Mouse (Mus musculus) embryonic facial prominence, embryonic 10.5 days (tissue): ENCODE results near the gene Atp6v1g2. TPM values are rescaled to one million over a fixed set of nuclear protein-coding genes. Genes with fewer than 3 reads are reported as not detected.

Experiments used
- DNase-seq: peaks from one replicate; pipeline ENCODE4 v3.0.0-alpha.2; 2017; ENCODE audit warnings: low spot score
- H3K27ac ChIP-seq: fragments of 300-500 bp; sonication (generic); replicated peaks from 2 replicates; pipeline ENCODE4 v1.5.1; 2016; ENCODE audit warnings: mild to moderate bottlenecking
- H3K27me3 ChIP-seq: fragments of 300-500 bp; sonication (generic); replicated peaks from 2 replicates; pipeline ENCODE4 v1.6.1; 2016; ENCODE audit warnings: low read depth, mild to moderate bottlenecking; ENCODE audit not compliant: poor library complexity, severe bottlenecking
- H3K36me3 ChIP-seq: fragments of 300-500 bp; sonication (generic); replicated peaks from 2 replicates; pipeline ENCODE4 v1.6.1; 2016; ENCODE audit warnings: mild to moderate bottlenecking, moderate library complexity
- H3K4me1 ChIP-seq: fragments of 300-500 bp; sonication (generic); 2 replicates; pipeline ENCODE4 v1.6.1; 2016
- H3K4me3 ChIP-seq: fragments of 300-500 bp; sonication (generic); 2 replicates; pipeline ENCODE4 v1.5.1; 2016; ENCODE audit warnings: mild to moderate bottlenecking, moderate library complexity
- H3K9me3 ChIP-seq: fragments of 300-500 bp; sonication (generic); 2 replicates; pipeline ENCODE4 v1.6.1; 2016; ENCODE audit warnings: mild to moderate bottlenecking
- WGBS: fragments of 180-500 bp; shearing (Covaris S2); methylation state at CpG from one replicate; pipeline ENCODE4 v1.1.7; 2016; 5-methylcytosine and 5-hydroxymethylcytosine counted together
- polyA plus RNA-seq: library from polyadenylated mRNA; unstranded; fragments of >200 nt; fragmentation: Nextera tagmentation; extraction: Ambion mirVana; gene quantifications from 2 replicates; pipeline ENCODE4 v1.2.1, GENCODE M21; 2016

Atp6v1g2 gene
- polyA plus RNA-seq, result 5.2 and 5.6 TPM in 2 replicates

GRCm38 (mm10) chr17:35233114-35233980 is at the start of gene Atp6v1g2:
Gene Atp6v1g2 (plus strand): TSS chr17:35233660.
- H3K36me3 ChIP-seq, result peaks cover 46% of the 10 kb centered on the region
- no peaks in the 10 kb centered on the region for H3K9me3 ChIP-seq

GRCm38 (mm10) chr17:35185639-35186611 is 47.5 kb upstream of the Atp6v1g2 start:
- no peaks in the 10 kb centered on the region for H3K36me3 ChIP-seq
- DNase-seq, result peak; percentile 78

More at GRCm38 (mm10) chr17:35233114-35233980, at the start of gene Atp6v1g2:
- no peak for DNase-seq
- Histone ChIP-seq H3K27ac (peak within 1 kb of the TSS; percentile 95; the same call in 1 of the 2 replicates), H3K27me3 (no peaks in the 10 kb centered on the region), H3K4me1 (peaks cover 38% of the 10 kb centered on the region), H3K4me3 (peak within 1 kb of the TSS; percentile 72)
- 84% methylated on average over 18 of the region's 18 CpGs for WGBS

DNA sequence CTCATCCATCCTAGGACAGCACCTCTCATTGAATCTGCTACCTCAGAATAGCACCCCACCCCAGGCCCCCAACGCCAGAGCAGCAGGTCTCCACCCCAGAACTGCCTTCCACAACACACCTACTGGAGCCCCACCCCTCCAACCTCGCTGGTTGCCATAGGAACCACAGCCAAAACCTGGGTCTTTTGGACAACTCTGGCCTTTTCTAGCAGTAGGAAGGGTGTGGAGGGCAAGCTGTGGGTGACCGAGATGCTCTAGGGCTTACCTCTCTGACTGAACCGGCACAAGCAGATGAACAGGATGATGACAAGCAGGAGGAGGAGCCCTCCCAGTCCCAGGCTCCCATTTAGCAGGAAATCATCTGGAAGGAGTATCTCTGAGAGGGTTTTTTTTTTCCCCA is 46.8 kb upstream of the Atp6v1g2 start:
- peak; percentile 72 for DNase-seq
- Histone ChIP-seq H3K9me3 (no peaks in the 10 kb centered on the region), H3K36me3 (no peaks in the 10 kb centered on the region), H3K4me1 (peaks cover 25% of the 10 kb centered on the region), H3K27ac (peak overlapping the region; percentile 85), H3K27me3 (no peaks in the 10 kb centered on the region), H3K4me3 (peak overlapping the region; percentile 60)
- 3% methylated on average over 4 of the region's 4 CpGs for WGBS

More at GRCm38 (mm10) chr17:35185639-35186611, 47.5 kb upstream of the Atp6v1g2 start:
- Histone ChIP-seq H3K27ac (peak overlapping the region; percentile 85), H3K4me3 (peak overlapping the region; percentile 60), H3K27me3 (no peaks in the 10 kb centered on the region), H3K4me1 (peaks cover 25% of the 10 kb centered on the region), H3K9me3 (no peaks in the 10 kb centered on the region)
- 2% methylated on average over 18 of the region's 18 CpGs for WGBS

- no peak overlapping the region for H3K4me3 ChIP-seq
- DNase-seq, result no peak
- H3K27ac ChIP-seq, result no peak overlapping the region
- H3K36me3 ChIP-seq, result no peaks in the 10 kb centered on the region
- WGBS, result 77% methylated on average over 4 of the region's 4 CpGs
- H3K27me3 ChIP-seq, result no peaks in the 10 kb centered on the region
- H3K4me1 ChIP-seq, result peaks cover 25% of the 10 kb centered on the region
- no peaks in the 10 kb centered on the region for H3K9me3 ChIP-seq
Measured at GRCm38 (mm10) chr17:35187345-35187744, 46.1 kb upstream of the Atp6v1g2 start.

DNA sequence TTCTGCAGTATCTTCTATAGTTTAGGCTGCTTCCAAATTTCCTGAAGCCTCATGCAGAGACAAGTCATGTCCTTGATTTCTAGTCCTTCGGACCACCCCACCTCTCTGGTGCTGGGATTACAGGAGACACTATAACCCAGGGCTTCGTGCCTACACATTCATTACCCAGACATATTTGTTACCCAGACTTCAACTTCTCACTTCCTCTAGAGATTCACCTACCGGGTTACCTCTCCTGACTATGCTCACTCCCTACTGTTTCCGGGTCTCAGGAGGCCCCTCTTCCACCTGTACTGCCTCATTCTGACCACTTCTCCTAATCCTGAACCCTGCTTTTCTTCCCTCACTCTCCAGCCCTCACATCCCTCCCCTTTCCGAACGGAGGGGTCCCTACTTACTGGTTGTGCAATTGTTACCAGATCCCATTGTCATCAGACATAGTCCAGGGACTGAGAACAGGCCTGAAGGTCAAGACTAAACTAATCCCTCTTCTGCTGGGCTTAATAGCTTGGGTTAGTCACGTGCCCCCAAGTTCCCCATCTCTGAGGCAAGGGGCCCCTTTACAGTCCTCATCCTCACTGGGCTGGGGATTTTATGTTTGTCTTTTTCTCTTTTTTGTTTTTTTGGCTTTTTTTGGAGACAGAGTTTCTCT is 45.4 kb upstream of the Atp6v1g2 start, which contains the start of gene Lst1:
TSS of gene Lst1 (minus strand) at position 481 of the 652 bp plus-strand sequence.
- Histone ChIP-seq H3K4me1 (peaks cover 25% of the 10 kb centered on the region), H3K9me3 (no peaks in the 10 kb centered on the region)

GRCm38 (mm10) chr17:35189186-35189585 is 44.3 kb upstream of the Atp6v1g2 start:
- H3K36me3 ChIP-seq, result no peaks in the 10 kb centered on the region
- H3K4me1 ChIP-seq, result peaks cover 28% of the 10 kb centered on the region
- WGBS, result 55% methylated on average over 1 of the region's 1 CpGs
- H3K4me3 ChIP-seq, result no peak overlapping the region
- no peak for DNase-seq
- H3K27ac ChIP-seq, result no peak overlapping the region
- H3K27me3 ChIP-seq, result peaks cover 10% of the 10 kb centered on the region
- H3K9me3 ChIP-seq, result no peaks in the 10 kb centered on the region

More for the DNA sequence above, 45.4 kb upstream of the Atp6v1g2 start, which contains the start of gene Lst1:
- Histone ChIP-seq H3K4me3 (no peak within 1 kb of the TSS), H3K27me3 (no peaks in the 10 kb centered on the region), H3K36me3 (no peaks in the 10 kb centered on the region), H3K27ac (no peak within 1 kb of the TSS; the same call in 1 of the 2 replicates)
- no peak for DNase-seq
- 74% methylated on average over 7 of the region's 7 CpGs for WGBS

GRCm38 (mm10) chr17:35190096-35190495 is 43.4 kb upstream of the Atp6v1g2 start:
- Histone ChIP-seq H3K4me1 (peaks cover 34% of the 10 kb centered on the region), H3K4me3 (no peak overlapping the region), H3K36me3 (no peaks in the 10 kb centered on the region), H3K9me3 (no peaks in the 10 kb centered on the region), H3K27ac (no peak overlapping the region), H3K27me3 (peaks cover 19% of the 10 kb centered on the region)
- 81% methylated on average over 4 of the region's 4 CpGs for WGBS
- DNase-seq, result no peak

DNA sequence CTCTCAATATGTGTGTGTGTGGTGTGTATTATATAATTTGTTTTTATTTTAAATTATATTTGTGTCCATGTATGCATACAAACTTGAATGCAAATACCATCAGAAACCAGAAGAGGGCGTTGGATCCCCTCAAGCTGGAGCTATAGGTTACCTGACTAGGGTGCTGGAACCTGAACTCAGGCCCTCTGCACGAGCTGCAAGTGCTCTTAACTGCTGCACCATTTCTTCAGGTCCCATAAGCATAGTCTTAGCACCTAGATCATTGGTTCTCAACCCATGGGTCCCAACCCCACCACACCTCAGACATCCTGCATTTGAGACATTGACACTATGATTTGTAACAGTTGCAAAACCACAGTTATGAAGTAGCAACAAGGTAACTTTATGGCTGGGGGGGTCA is 41.7 kb upstream of the Atp6v1g2 start:
- WGBS, result 62% methylated on average over 2 of the region's 2 CpGs
- H3K4me3 ChIP-seq, result no peak overlapping the region
- no peaks in the 10 kb centered on the region for H3K9me3 ChIP-seq
- H3K27me3 ChIP-seq, result peaks cover 36% of the 10 kb centered on the region
- DNase-seq, result no peak
- H3K27ac ChIP-seq, result no peak overlapping the region
- peaks cover 33% of the 10 kb centered on the region for H3K4me1 ChIP-seq
- no peaks in the 10 kb centered on the region for H3K36me3 ChIP-seq

- WGBS, result 84% methylated on average over 5 of the region's 5 CpGs
- H3K27ac ChIP-seq, result no peak overlapping the region
- no peaks in the 10 kb centered on the region for H3K36me3 ChIP-seq
- H3K4me1 ChIP-seq, result peaks cover 31% of the 10 kb centered on the region
- H3K9me3 ChIP-seq, result no peaks in the 10 kb centered on the region
- H3K4me3 ChIP-seq, result no peak overlapping the region
- peaks cover 48% of the 10 kb centered on the region for H3K27me3 ChIP-seq
- no peak for DNase-seq
Measured at GRCm38 (mm10) chr17:35192924-35193323, 40.5 kb upstream of the Atp6v1g2 start.

DNA sequence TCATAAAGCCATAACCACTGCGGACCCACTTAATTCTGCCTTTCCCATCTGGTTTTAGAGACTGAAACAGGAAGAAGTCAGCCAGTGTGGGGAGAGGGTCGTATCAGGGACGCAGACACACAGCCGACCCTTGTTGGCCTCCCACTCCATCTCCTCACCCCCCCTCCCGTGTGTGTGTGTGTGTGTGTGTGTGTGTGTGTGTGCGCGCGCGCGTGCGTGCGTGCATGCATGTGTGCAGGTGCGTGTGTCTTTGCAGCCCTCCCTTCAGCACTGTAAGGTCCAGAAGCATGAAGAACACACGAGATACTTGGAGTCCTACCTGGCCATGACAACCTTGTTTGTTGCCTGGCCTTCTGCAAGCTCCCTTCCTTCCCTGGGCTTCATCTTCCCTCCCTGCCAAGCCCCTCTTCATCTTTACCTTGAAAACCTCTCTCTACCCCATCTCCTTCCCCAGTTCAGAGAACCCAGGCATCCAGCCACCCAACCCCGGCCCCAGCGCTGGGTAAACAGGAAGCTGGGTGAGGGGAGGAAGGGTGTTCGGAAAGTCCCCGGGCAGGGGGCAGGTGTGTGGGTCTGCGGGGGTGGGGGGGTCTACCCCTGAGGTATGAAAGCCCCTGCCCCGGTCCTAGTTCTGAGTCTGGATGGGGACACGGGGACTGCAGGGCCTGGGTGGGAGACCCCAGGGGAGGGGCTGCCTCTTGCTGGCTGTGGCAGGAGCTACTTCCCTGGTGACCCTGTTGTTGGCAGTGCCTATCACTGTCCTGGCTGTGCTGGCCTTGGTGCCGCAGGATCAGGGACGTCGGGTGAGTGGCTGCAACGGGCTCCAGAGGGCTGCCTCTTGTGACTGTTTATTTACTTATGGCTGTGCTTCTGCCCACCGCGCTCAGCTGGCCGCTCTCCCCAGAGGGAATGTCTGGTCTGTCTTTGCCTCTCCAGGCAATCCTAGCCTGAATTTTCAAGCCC is 39.3 kb upstream of the Atp6v1g2 start, which contains the start of gene Ltb:
TSS of gene Ltb (plus strand) at position 559 of the 963 bp plus-strand sequence.
- H3K4me1 ChIP-seq, result peaks cover 36% of the 10 kb centered on the region
- no peaks in the 10 kb centered on the region for H3K36me3 ChIP-seq
- H3K9me3 ChIP-seq, result no peaks in the 10 kb centered on the region
- peaks cover 59% of the 10 kb centered on the region for H3K27me3 ChIP-seq
- 69% methylated on average over 28 of the region's 28 CpGs for WGBS
- H3K4me3 ChIP-seq, result peak within 1 kb of the TSS; percentile 61
- no peak within 1 kb of the TSS for H3K27ac ChIP-seq
- DNase-seq, result no peak
